Mouse (Mus musculus): Measurements from ENCODE around the gene Zbtb43.

GRCm38 (mm10) chr2:33442701-33443100 is 25.7 kb downstream of the Zbtb43 start:
- TF ChIP-seq POLR2A (IDR thresholded peaks at IDR 0.05; ENCODE audit: insufficient read depth, low read depth, low read length) (no peak), CTCF (IDR thresholded peaks at IDR 0.05; ENCODE audit: insufficient read depth, low read depth, low read length) (no peak)
